Mouse (Mus musculus): ENCODE data around the gene Gm4871. TPM values are rescaled to one million over a fixed set of nuclear protein-coding genes. Genes with fewer than 3 reads are reported as not detected.
"Not testable (repeated sequence)": the region's sequence is repeated elsewhere in the genome, so short reads cannot be mapped to it uniquely, and the experiment has no call there.

The Gm4871 gene
- polyA plus RNA-seq (2012; rRNA removed) (not detected in 2 replicates), polyA plus RNA-seq (2014; fragmentation: Nextera tagmentation; extraction: Ambion mirVana) (not detected in 2 replicates)

DNA sequence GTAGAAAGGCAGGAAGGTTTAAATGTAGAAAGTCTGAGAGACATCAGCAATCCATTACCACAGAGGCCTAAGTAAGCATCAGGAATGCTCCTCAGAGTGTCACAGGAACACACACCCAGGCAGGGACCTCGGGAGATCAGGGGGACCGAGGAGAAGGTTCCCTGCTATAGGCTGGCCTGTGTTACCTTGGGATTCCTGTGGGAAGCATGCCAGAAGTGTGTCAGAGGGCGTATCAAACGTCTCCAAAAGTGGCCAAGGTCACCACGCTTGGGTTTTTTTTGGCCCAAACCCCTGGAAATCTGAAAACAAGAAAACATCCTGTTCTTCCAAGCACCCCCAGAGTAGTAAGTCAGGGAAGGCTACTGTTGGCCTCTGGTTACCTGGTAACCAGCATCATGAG is at the start of gene Gm4871:
Gene Gm4871, minus strand, starts transcription at position 364 of the 400 bp plus-strand sequence.
- not testable (repeated sequence) for H3K4me2 ChIP-seq (ENCODE audit: low read depth); ATAC-seq (ENCODE audit: insufficient read depth); H3K36me3 ChIP-seq (replicated peaks; ENCODE audit: control insufficient read depth, insufficient read depth, low read depth); H3K9me3 ChIP-seq (ENCODE audit: control insufficient read depth, low read length); H3K9ac ChIP-seq (replicated peaks); H3K27me3 ChIP-seq (ENCODE audit: control insufficient read depth, insufficient read depth, low read length); H3K4me3 ChIP-seq (ENCODE audit: insufficient read depth in 1 of 2, low read depth in 2 of 2, low read length in 2 of 2); DNase-seq (ENCODE audit: low read depth in 3 of 3, low spot score in 3 of 3); H3K4me1 ChIP-seq (replicated peaks; ENCODE audit: control insufficient read depth in 2 of 2, insufficient read depth in 2 of 2, low read length in 1 of 2); H3K27ac ChIP-seq
- WGBS (ENCODE audit: insufficient replicate concordance), result 51% methylated on average over 5 of the region's 5 CpGs

DNA sequence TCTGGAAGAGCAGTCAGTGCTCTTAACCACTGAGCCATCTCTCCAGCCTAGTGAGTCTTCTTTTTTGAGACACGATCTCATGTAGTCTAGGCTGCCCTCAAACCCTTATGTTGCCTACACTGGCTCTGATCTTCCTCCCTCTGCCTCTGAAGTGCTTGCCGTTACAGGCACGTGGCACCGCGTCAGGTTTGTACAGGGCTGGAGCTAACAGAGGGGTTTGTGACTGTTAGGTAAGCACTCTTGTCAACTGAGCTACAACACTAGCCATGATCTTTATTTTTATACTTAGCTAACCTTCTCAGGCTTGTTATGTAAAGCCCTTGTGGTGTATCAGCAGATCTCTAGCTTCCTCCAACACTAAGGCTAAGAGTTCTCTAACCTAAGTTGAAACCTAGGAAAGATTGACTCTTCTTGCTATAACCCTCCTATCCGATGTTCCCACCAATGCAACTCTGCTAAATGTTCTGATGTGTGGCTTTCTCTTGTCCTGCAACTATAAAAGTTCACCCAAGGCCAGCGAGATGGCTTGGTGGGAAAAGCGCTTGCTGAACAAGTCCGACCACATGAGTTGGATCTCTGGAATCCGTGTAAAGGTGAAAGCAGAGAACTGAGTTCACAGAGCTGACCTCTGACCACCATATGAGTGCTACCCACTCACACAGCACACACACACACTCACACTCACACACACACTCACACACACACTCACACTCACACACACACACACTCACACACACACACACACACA is 49.5 kb upstream of the Gm4871 start:
- DNase-seq (ENCODE audit: low read depth in 3 of 3, low spot score in 3 of 3), result no peak
- H3K9ac ChIP-seq (replicated peaks), result no peak overlapping the region
- no peak for ATAC-seq (ENCODE audit: insufficient read depth)
- no peak overlapping the region for H3K4me2 ChIP-seq (ENCODE audit: low read depth)
- H3K4me1 ChIP-seq (replicated peaks; ENCODE audit: control insufficient read depth in 2 of 2, insufficient read depth in 2 of 2, low read length in 1 of 2), result peaks cover 6 to 8% of the 10 kb centered on the region in 2 experiments; a peak in 3 of 4 replicates
- H3K27me3 ChIP-seq (ENCODE audit: control insufficient read depth, insufficient read depth, low read length), result no peaks in the 10 kb centered on the region
- no peak for TF ChIP-seq EP300 (IDR thresholded peaks at IDR 0.05; ENCODE audit: low read depth)
- TF ChIP-seq CTCF (IDR thresholded peaks at IDR 0.05; ENCODE audit: low read depth), result no peak
- no peak overlapping the region for H3K4me3 ChIP-seq (ENCODE audit: insufficient read depth in 1 of 2, low read depth in 2 of 2, low read length in 2 of 2)
- WGBS (ENCODE audit: insufficient replicate concordance), result 72% methylated on average over 10 of the region's 10 CpGs
- H3K27ac ChIP-seq, result no peak overlapping the region
- no peaks in the 10 kb centered on the region; the same call in 1 of the 2 replicates for H3K36me3 ChIP-seq (replicated peaks; ENCODE audit: control insufficient read depth, insufficient read depth, low read depth)
- no peaks in the 10 kb centered on the region for H3K9me3 ChIP-seq (ENCODE audit: control insufficient read depth, low read length)

DNA sequence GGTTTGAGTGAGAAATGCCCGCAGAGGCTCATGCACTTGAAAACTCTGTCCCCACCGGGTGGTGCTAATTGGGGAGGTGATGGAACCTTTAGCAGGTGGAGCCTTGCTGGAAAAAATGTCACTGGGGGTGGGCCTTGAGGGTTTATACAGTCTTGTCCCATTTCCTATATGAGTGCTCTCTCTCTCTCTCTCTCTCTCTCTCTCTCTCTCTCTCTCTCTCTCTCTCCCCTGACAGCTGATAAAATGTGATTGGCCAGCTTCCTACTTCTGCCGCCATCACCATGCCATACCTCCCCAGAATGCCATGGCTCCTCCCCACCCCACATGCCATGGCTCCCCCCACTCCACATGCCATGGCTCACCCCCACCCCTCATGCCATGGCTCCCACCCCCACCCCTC is 42.5 kb upstream of the Gm4871 start:
- WGBS (ENCODE audit: insufficient replicate concordance), result 41% methylated on average over 3 of the region's 3 CpGs
- ATAC-seq (ENCODE audit: insufficient read depth), result no peak
- Histone ChIP-seq H3K9ac (replicated peaks) (no peak overlapping the region), H3K4me2 (ENCODE audit: low read depth) (no peak overlapping the region), H3K4me3 (ENCODE audit: insufficient read depth in 1 of 2, low read depth in 2 of 2, low read length in 2 of 2) (no peak overlapping the region), H3K9me3 (ENCODE audit: control insufficient read depth, low read length) (no peaks in the 10 kb centered on the region), H3K4me1 (replicated peaks; ENCODE audit: control insufficient read depth in 2 of 2, insufficient read depth in 2 of 2, low read length in 1 of 2) (no peaks in the 10 kb centered on the region), H3K27ac (no peak overlapping the region), H3K36me3 (replicated peaks; ENCODE audit: control insufficient read depth, insufficient read depth, low read depth) (no peaks in the 10 kb centered on the region), H3K27me3 (ENCODE audit: control insufficient read depth, insufficient read depth, low read length) (no peaks in the 10 kb centered on the region)
- TF ChIP-seq CTCF (IDR thresholded peaks at IDR 0.05; ENCODE audit: low read depth) (no peak), EP300 (IDR thresholded peaks at IDR 0.05; ENCODE audit: low read depth) (no peak)
- no peak for DNase-seq (ENCODE audit: low read depth in 3 of 3, low spot score in 3 of 3)

DNA sequence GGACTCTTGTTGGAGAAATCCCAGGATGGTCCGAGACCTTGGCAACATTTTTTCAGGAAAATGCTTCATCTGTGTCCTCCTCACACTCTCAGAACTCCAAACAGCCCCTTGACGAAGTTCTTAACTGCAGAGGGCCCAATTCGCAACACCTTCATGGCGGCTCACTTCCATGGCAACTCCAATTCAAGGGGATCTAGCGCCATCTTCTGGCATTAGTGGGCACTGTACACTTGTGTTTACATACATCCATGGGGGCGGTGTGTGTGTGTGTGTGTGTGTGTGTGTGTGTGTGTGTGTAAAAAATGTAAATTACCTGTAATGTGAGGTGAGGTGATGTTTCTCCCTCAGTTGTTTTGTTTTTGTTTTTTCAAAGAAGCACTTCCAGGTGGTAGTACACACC is 38.8 kb upstream of the Gm4871 start:
- no peak overlapping the region for H3K4me2 ChIP-seq (ENCODE audit: low read depth)
- H3K4me3 ChIP-seq (ENCODE audit: insufficient read depth in 1 of 2, low read depth in 2 of 2, low read length in 2 of 2), result no peak overlapping the region
- H3K27me3 ChIP-seq (ENCODE audit: control insufficient read depth, insufficient read depth, low read length), result no peaks in the 10 kb centered on the region
- DNase-seq (ENCODE audit: low read depth in 3 of 3, low spot score in 3 of 3), result peak in 2 of 3 experiments; percentile 20 to 42
- H3K9me3 ChIP-seq (ENCODE audit: control insufficient read depth, low read length), result no peaks in the 10 kb centered on the region
- H3K9ac ChIP-seq (replicated peaks), result no peak overlapping the region
- H3K4me1 ChIP-seq (replicated peaks; ENCODE audit: control insufficient read depth in 2 of 2, insufficient read depth in 2 of 2, low read length in 1 of 2), result no peaks in the 10 kb centered on the region
- TF ChIP-seq CTCF (IDR thresholded peaks at IDR 0.05; ENCODE audit: low read depth), result peak; percentile 63
- no peak for TF ChIP-seq EP300 (IDR thresholded peaks at IDR 0.05; ENCODE audit: low read depth)
- H3K36me3 ChIP-seq (replicated peaks; ENCODE audit: control insufficient read depth, insufficient read depth, low read depth), result no peaks in the 10 kb centered on the region
- no peak for ATAC-seq (ENCODE audit: insufficient read depth)
- H3K27ac ChIP-seq, result no peak overlapping the region
- 37% methylated on average over 6 of the region's 6 CpGs for WGBS (ENCODE audit: insufficient replicate concordance)

DNA sequence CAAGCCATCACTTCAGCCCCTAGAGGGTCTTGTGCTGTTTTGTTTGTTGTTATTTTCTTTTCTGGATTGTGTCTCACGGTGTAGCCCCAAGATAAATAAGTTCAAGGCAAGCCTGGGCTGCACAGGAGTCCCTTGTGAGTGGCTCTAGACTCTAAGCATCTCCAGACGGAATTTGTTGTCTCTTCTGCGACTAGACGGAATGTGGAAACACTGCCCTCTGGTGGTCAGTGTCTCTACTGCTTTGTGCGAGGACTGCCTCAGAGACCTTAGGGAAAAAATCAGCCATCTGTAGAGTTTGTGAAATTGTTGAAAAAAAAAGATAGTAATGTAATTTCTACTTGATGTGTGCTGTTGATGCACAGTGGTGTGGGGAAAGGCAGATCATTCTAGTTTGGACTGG is 37.2 kb upstream of the Gm4871 start:
- no peak for ATAC-seq (ENCODE audit: insufficient read depth)

More for the DNA sequence above, 37.2 kb upstream of the Gm4871 start:
- H3K36me3 ChIP-seq (replicated peaks; ENCODE audit: control insufficient read depth, insufficient read depth, low read depth), result no peaks in the 10 kb centered on the region
- H3K4me2 ChIP-seq (ENCODE audit: low read depth), result no peak overlapping the region
- TF ChIP-seq CTCF (IDR thresholded peaks at IDR 0.05; ENCODE audit: low read depth) (peak; percentile 88), EP300 (IDR thresholded peaks at IDR 0.05; ENCODE audit: low read depth) (no peak)
- no peaks in the 10 kb centered on the region for H3K4me1 ChIP-seq (replicated peaks; ENCODE audit: control insufficient read depth in 2 of 2, insufficient read depth in 2 of 2, low read length in 1 of 2)
- 1% methylated on average over 5 of the region's 5 CpGs for WGBS (ENCODE audit: insufficient replicate concordance)
- H3K9me3 ChIP-seq (ENCODE audit: control insufficient read depth, low read length), result no peaks in the 10 kb centered on the region
- DNase-seq (ENCODE audit: low read depth in 3 of 3, low spot score in 3 of 3), result peak; percentile 30 to 43 (median 43)
- no peak overlapping the region for H3K9ac ChIP-seq (replicated peaks)
- H3K4me3 ChIP-seq (ENCODE audit: insufficient read depth in 1 of 2, low read depth in 2 of 2, low read length in 2 of 2), result no peak overlapping the region
- no peaks in the 10 kb centered on the region for H3K27me3 ChIP-seq (ENCODE audit: control insufficient read depth, insufficient read depth, low read length)
- no peak overlapping the region for H3K27ac ChIP-seq

All from liver, embryonic 14.5 days (tissue).